Mouse (Mus musculus) forebrain, embryonic 11.5 days (tissue): ENCODE results near the gene Atad2b. TPM values are rescaled to one million over a fixed set of nuclear protein-coding genes. Genes with fewer than 3 reads are reported as not detected.
"Not testable (repeated sequence)": the region's sequence is repeated elsewhere in the genome, so short reads cannot be mapped to it uniquely, and the experiment has no call there.

Experiments used
- ATAC-seq: fragments of 200-750 bp; cut with Nextera tagmentation; replicated peaks from 2 replicates; pipeline ENCODE4 v1.8.0; 2017; ENCODE audit warnings: moderate TSS enrichment; ENCODE audit not compliant: low FRiP score
- DNase-seq: peaks from one replicate; pipeline ENCODE4 v3.0.0-alpha.2; 2017; ENCODE audit warnings: low spot score
- H3K27ac ChIP-seq: fragments of 300-500 bp; sonication (generic); 2 replicates; pipeline ENCODE4 v1.5.1; 2014; ENCODE audit warnings: low read depth, low read length
- H3K27me3 ChIP-seq: fragments of 300-500 bp; sonication (generic); 2 replicates; pipeline ENCODE4 v1.6.1; 2014; ENCODE audit warnings: mild to moderate bottlenecking, low read length, mixed read lengths; ENCODE audit not compliant: control insufficient read depth, insufficient read depth
- H3K36me3 ChIP-seq: fragments of 300-500 bp; sonication (generic); 2 replicates; pipeline ENCODE4 v1.6.1; 2014; ENCODE audit warnings: mild to moderate bottlenecking, low read length, moderate library complexity, mixed read lengths; ENCODE audit not compliant: control insufficient read depth, insufficient read depth
- H3K4me1 ChIP-seq: fragments of 300-500 bp; sonication (generic); replicated peaks from 2 replicates; pipeline ENCODE4 v1.6.1; 2014; ENCODE audit warnings: low read length, mixed read lengths; ENCODE audit not compliant: control insufficient read depth, insufficient read depth
- H3K4me2 ChIP-seq: fragments of 300-500 bp; sonication (generic); 2 replicates; pipeline ENCODE4 v1.6.1; 2014; ENCODE audit warnings: low read depth, mild to moderate bottlenecking, low read length, moderate library complexity, mixed read lengths; ENCODE audit not compliant: severe bottlenecking
- H3K4me3 ChIP-seq: fragments of 300-500 bp; sonication (generic); 2 replicates; pipeline ENCODE4 v1.5.1; 2014; ENCODE audit warnings: low read depth, low read length
- H3K9ac ChIP-seq: fragments of 300-500 bp; sonication (generic); 2 replicates; pipeline ENCODE4 v1.6.1; 2014; ENCODE audit warnings: low read length
- H3K9me3 ChIP-seq: fragments of 300-500 bp; sonication (generic); 2 replicates; pipeline ENCODE4 v1.6.1; 2016; ENCODE audit warnings: low read length, mixed read lengths; ENCODE audit not compliant: control insufficient read depth
- WGBS: fragments of 180-500 bp; shearing (Covaris S2); extraction: QIAGEN DNeasy Blood & Tissue Kit; methylation state at CpG from one replicate; pipeline ENCODE4 v1.1.7; 2014; 5-methylcytosine and 5-hydroxymethylcytosine counted together
- polyA plus RNA-seq: library from polyadenylated mRNA; unstranded; fragments of >200 nt; fragmentation: Nextera tagmentation; extraction: Ambion mirVana; gene quantifications from 2 replicates; pipeline ENCODE4 v1.2.1, GENCODE M21; 2014

Atad2b gene
- polyA plus RNA-seq, 1 experiment from 2014 or later: 22.8 TPM

DNA sequence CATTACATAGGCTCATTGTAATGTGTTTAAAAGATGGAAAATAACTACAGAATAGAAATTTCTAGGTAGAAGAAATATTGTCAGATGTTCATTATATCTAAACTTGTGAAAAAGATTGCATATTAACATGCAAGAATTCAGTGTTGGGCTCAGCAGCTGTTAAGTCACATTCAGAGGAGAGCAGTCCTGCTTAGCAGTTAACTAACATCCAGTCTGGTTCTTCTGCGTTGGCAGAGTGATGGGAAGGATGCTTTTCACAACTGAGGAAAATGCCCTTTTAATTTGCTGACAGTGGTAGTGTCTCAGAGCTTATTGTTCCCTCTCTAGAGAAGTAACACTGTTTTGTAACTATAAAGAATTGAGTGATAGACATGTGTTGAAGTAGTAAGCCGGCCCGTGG is 88.2 kb downstream of the Atad2b start:
- Histone ChIP-seq H3K4me3 (no peak overlapping the region), H3K27ac (no peak overlapping the region), H3K36me3 (peaks cover 3% of the 10 kb centered on the region; the same call in 1 of the 2 replicates), H3K4me2 (no peak overlapping the region), H3K9me3 (no peaks in the 10 kb centered on the region), H3K27me3 (no peaks in the 10 kb centered on the region), H3K9ac (no peak overlapping the region), H3K4me1 (no peaks in the 10 kb centered on the region)
- DNase-seq: no peak
- ATAC-seq: no peak
- WGBS: 76% methylated on average over 3 of the region's 3 CpGs

DNA sequence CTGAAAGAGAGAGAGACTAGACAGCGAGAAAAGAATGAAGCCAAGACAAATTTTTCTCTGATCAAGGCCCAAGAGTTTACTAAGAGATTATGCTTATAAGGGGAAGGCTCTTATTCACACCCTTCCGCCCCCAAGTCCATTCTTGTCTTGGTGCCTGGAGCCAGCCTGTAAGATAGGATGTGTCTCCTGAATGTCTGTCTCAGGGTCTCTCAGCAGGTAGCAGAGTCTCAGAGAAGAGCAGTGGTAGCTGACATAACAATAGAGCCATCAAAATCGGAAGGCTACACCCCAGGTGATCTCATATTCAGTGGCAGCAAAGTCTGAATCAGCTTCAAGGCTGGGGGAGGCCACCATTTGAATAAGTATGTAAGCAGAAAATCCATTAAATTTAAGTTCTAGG is 88.6 kb downstream of the Atad2b start:
- H3K4me3 ChIP-seq, ATAC-seq: not testable (repeated sequence)

DNA sequence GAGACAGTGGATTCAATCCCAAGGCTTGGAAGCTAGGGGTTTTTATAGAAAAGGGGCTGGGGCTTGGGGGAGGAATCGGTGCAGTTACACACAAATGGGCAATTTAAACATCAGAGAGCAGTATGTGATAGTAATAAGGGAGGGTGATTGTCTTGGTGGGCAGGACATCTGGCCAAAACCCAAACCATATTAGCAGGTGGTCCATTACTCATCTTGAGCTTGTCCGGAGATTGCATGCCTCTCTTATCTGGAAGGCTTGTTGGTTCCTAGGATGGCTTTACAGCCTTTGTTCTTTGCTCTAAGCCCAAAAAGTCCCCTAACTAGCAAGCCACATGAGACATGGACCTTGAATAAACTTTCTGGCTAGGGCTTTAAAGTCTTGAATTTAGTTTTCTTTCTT is 91.5 kb downstream of the Atad2b start:
- not testable (repeated sequence) for H3K36me3 ChIP-seq, H3K9ac ChIP-seq
- 85% methylated on average over 2 of the region's 2 CpGs for WGBS

More for the DNA sequence above, 88.6 kb downstream of the Atad2b start:
- not testable (repeated sequence) for H3K9ac ChIP-seq, H3K27ac ChIP-seq, H3K27me3 ChIP-seq, DNase-seq, H3K36me3 ChIP-seq, H3K9me3 ChIP-seq, H3K4me2 ChIP-seq, H3K4me1 ChIP-seq
- WGBS: 55% methylated on average over 3 of the region's 3 CpGs

DNA sequence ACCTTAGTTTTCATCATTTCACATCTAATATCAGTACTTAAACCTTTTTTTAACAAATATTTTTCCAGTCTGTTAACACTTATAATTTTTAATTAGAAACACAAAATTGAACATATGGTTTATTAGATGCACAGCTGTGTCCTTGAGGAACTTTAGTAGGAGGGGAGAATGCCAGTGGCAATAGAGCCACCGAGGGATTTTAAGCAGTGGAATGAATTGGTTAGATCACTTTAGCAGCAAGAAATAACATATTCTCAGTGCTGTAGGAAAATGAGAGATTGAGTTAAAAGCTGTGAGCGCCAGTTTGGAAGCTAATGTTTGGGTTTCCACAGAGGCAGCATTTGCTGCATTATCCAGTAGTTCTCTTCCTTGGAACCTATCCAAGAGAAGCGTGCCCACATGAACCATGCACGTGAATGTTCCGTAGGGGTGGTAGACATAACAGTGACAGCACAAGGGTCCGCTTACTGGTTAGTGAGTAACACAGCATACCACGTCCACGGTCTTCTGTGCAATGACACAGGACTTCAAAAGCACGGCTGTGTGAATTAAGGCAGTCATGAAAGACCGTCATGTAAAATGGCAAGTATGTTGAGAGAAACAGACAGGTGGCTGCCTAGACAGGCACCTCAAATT is 108.2 kb downstream of the Atad2b start:
- no peak overlapping the region for H3K9ac ChIP-seq
- H3K27ac ChIP-seq: no peak overlapping the region
- no peaks in the 10 kb centered on the region for H3K27me3 ChIP-seq
- no peaks in the 10 kb centered on the region for H3K9me3 ChIP-seq
- no peak overlapping the region for H3K4me3 ChIP-seq
- ATAC-seq (no peak), DNase-seq (no peak)
- no peak overlapping the region for H3K4me2 ChIP-seq
- WGBS: 94% methylated on average over 10 of the region's 10 CpGs
- H3K4me1 ChIP-seq: no peaks in the 10 kb centered on the region
- no peaks in the 10 kb centered on the region; the same call in 1 of the 2 replicates for H3K36me3 ChIP-seq

More for the DNA sequence above, 91.5 kb downstream of the Atad2b start:
- not testable (repeated sequence) for H3K4me2 ChIP-seq, H3K4me3 ChIP-seq, DNase-seq, H3K27me3 ChIP-seq, H3K27ac ChIP-seq, H3K9me3 ChIP-seq, H3K4me1 ChIP-seq, ATAC-seq

DNA sequence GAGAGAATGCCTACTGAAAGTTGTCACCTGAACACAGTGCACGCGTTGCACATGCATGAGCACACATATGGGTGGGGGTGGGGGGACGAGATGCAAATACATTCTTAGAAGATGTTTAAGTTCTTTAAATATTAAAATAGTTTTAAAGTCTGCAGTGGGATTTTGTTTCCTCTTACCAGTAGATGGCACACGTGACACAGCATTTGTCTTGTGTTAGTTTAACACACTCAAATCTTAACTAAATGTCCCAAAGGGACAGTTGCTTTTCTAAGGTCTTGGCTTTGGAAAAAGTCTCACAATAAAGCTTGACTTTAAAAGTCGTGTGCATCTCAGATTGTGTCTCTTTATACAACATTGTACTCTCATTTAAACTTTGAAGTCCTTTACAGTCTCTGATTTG is 111.9 kb downstream of the Atad2b start:
- no peak overlapping the region for H3K9ac ChIP-seq
- no peaks in the 10 kb centered on the region for H3K9me3 ChIP-seq
- WGBS: 89% methylated on average over 5 of the region's 5 CpGs
- ATAC-seq: no peak
- H3K4me2 ChIP-seq: no peak overlapping the region
- no peaks in the 10 kb centered on the region; the same call in 1 of the 2 replicates for H3K36me3 ChIP-seq
- H3K4me3 ChIP-seq: no peak overlapping the region
- no peaks in the 10 kb centered on the region for H3K4me1 ChIP-seq
- no peaks in the 10 kb centered on the region for H3K27me3 ChIP-seq
- DNase-seq: no peak
- no peak overlapping the region for H3K27ac ChIP-seq

DNA sequence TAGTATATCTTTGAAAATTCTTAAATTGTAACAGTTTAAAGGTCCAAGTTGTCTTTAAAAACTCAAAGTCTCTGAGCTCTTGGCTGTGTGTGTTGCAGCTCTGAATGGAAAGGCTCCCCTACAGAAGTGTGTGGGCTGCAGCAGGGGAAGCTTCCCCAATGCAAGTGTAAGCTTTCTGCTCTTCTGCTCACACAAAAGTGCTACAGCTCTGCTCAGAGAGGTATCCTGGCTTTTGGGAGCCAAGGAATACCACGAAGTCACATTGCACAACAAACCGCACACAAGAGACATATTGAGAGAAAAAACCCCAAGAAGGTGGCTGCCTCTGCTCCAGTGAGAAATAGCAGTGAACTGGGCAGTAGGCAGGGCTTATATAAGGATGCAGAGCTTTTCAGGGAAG is 120.9 kb downstream of the Atad2b start:
- no peak overlapping the region for H3K4me3 ChIP-seq
- H3K9me3 ChIP-seq: no peaks in the 10 kb centered on the region
- H3K27me3 ChIP-seq: no peaks in the 10 kb centered on the region
- H3K9ac ChIP-seq: no peak overlapping the region
- DNase-seq: no peak
- no peaks in the 10 kb centered on the region; the same call in 1 of the 2 replicates for H3K36me3 ChIP-seq
- H3K27ac ChIP-seq: no peak overlapping the region
- WGBS: 92% methylated on average over 2 of the region's 2 CpGs
- H3K4me1 ChIP-seq: no peaks in the 10 kb centered on the region
- no peak overlapping the region for H3K4me2 ChIP-seq
- ATAC-seq: no peak

DNA sequence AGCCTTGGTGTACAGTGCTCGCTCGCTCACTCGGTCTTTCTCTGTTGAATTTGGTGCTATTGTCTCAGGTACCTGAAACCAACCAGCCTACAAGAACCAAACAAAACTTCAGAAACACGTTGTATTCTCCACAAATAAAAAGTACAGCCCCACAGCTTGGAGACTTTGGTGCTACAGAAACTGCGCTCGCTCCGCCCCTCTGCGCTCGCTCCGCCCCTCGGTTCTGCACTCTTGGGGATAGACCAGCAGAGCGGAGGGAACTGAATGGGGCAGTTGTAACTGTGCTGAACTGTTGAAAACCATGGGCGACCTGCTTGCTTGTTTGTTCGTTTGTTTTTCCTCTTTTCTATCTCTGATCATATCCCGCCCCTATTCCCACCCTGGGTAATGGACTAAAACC is 127.0 kb downstream of the Atad2b start:
- Histone ChIP-seq H3K36me3 (no peaks in the 10 kb centered on the region; the same call in 1 of the 2 replicates), H3K4me2 (no peak overlapping the region), H3K9me3 (no peaks in the 10 kb centered on the region), H3K9ac (no peak overlapping the region), H3K27ac (no peak overlapping the region), H3K4me1 (no peaks in the 10 kb centered on the region), H3K27me3 (no peaks in the 10 kb centered on the region), H3K4me3 (no peak overlapping the region)
- no peak for ATAC-seq
- 87% methylated on average over 15 of the region's 15 CpGs for WGBS
- no peak for DNase-seq

DNA sequence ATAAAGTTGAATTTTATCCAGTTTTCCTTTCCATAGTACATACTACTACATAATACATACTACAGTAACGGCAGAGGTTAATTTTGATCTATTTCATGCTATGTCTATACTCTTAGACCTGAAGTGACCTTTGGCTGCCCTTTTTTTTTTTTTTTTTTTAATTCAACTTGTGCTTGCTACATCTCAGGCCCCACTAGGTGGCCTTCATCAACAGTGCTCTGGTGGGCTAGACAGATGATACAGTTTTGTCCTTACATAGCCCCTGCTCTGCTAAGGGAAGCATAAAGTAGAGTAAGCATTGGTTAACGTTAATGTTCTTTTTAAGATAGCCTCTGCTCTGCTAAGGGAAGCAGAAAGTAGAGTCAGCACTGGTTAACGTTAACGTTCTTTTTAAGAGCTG is 131.0 kb downstream of the Atad2b start:
- H3K4me3 ChIP-seq: no peak overlapping the region
- H3K27ac ChIP-seq: no peak overlapping the region
- no peaks in the 10 kb centered on the region for H3K27me3 ChIP-seq
- no peaks in the 10 kb centered on the region for H3K4me1 ChIP-seq
- H3K4me2 ChIP-seq: no peak overlapping the region
- no peaks in the 10 kb centered on the region; the same call in 1 of the 2 replicates for H3K36me3 ChIP-seq
- peaks cover 7% of the 10 kb centered on the region; the same call in 1 of the 2 replicates for H3K9me3 ChIP-seq
- 93% methylated on average over 4 of the region's 4 CpGs for WGBS
- ATAC-seq (no peak), DNase-seq (no peak)
- H3K9ac ChIP-seq: no peak overlapping the region

DNA sequence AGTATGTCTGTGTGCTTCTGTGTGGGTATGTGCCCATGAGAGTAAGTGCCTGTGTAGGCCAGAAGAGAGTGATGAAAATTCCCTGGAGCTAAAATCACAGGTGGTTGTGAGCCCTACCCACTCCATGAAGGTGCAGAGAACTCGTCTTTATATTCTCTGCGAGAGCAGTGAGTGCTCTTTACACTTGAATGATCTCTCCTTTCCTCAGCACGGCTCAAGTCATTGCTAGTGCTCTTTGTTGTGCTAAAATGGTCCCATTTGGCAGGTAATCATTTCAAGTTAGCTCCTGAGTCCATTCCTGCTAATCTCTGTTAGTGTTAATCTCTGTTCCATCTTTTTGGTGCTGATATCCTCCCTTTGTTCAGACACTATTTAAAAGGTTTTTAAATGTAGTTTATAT is 150.4 kb downstream of the Atad2b start:
- Histone ChIP-seq H3K9ac (no peak overlapping the region), H3K4me1 (no peaks in the 10 kb centered on the region), H3K4me2 (no peak overlapping the region), H3K9me3 (no peaks in the 10 kb centered on the region), H3K27me3 (no peaks in the 10 kb centered on the region), H3K27ac (no peak overlapping the region), H3K4me3 (no peak overlapping the region), H3K36me3 (no peaks in the 10 kb centered on the region)
- 55% methylated on average over 3 of the region's 3 CpGs for WGBS
- DNase-seq: peak; percentile 9
- no peak for ATAC-seq
